Mouse (Mus musculus) intestine, embryonic 16.5 days (tissue): Measurements from ENCODE around the gene Gpr162. TPM values are rescaled to one million over a fixed set of nuclear protein-coding genes. Genes with fewer than 3 reads are reported as not detected.

Experiments
- ATAC-seq: fragments of 200-750 bp; cut with Nextera tagmentation; 2 replicates; pipeline ENCODE4 v1.8.0; 2017; ENCODE audit warnings: moderate TSS enrichment, moderate library complexity
- H3K27ac ChIP-seq: fragments of 300-500 bp; sonication (generic); 2 replicates; pipeline ENCODE4 v1.5.1; 2014; ENCODE audit warnings: mild to moderate bottlenecking, low read length
- H3K27me3 ChIP-seq: fragments of 300-500 bp; sonication (generic); replicated peaks from 2 replicates; pipeline ENCODE4 v1.6.1; 2014; ENCODE audit warnings: low read length, control low read depth, mixed read lengths; ENCODE audit not compliant: control insufficient read depth, insufficient read depth
- H3K36me3 ChIP-seq: fragments of 300-500 bp; sonication (generic); 2 replicates; pipeline ENCODE4 v1.6.1; 2014; ENCODE audit warnings: low read length, control low read depth; ENCODE audit not compliant: control insufficient read depth, insufficient read depth
- H3K4me1 ChIP-seq: fragments of 300-500 bp; sonication (generic); 2 replicates; pipeline ENCODE4 v1.6.1; 2014; ENCODE audit warnings: low read length, control low read depth, mixed read lengths; ENCODE audit not compliant: control insufficient read depth, insufficient read depth
- H3K4me2 ChIP-seq: fragments of 300-500 bp; sonication (generic); 2 replicates; pipeline ENCODE4 v1.6.1; 2014; ENCODE audit warnings: low read depth, low read length, control low read depth
- H3K4me3 ChIP-seq: fragments of 300-500 bp; sonication (generic); 2 replicates; pipeline ENCODE4 v1.5.1; 2014; ENCODE audit warnings: mild to moderate bottlenecking, low read length
- H3K9ac ChIP-seq: fragments of 300-500 bp; sonication (generic); 2 replicates; pipeline ENCODE4 v1.6.1; 2014; ENCODE audit warnings: low read depth, low read length
- H3K9me3 ChIP-seq: fragments of 300-500 bp; sonication (generic); 2 replicates; pipeline ENCODE4 v1.6.1; 2016; ENCODE audit warnings: low read length, control low read depth; ENCODE audit not compliant: control insufficient read depth
- WGBS: fragments of 180-500 bp; shearing (Covaris S2); extraction: QIAGEN DNeasy Blood & Tissue Kit; methylation state at CpG from one replicate; pipeline ENCODE4 v1.1.7; 2014; 5-methylcytosine and 5-hydroxymethylcytosine counted together
- polyA plus RNA-seq: library from polyadenylated mRNA; unstranded; fragments of >200 nt; fragmentation: Nextera tagmentation; extraction: Ambion mirVana; gene quantifications from 2 replicates; pipeline ENCODE4 v1.2.1, GENCODE M21; 2015

The Gpr162 gene
- polyA plus RNA-seq, 1 experiment from 2014 or later = 0.77 TPM

DNA sequence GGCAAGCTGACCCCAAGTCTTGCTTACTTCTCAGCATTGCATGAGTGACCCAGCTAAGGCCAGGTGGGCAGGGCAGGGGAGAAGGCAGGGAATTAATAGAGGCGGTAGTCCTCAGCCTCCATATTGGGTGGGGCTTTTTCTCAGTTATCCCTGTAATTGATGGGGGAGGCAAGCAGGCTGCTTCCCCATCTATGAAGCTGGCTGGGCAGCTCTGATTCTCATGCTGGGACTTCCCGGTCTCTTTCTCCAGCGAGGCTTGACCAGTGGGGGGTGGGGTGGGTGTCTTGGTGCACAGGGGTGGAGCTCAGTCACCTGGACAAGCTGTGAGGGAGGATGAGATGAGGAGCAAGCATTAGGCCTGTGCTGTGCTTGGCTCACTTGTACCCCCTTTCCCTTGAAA, 2.0 kb downstream of the Gpr162 start:
- no peaks in the 10 kb centered on the region for H3K36me3 ChIP-seq
- no peak overlapping the region for H3K4me2 ChIP-seq
- 42% methylated on average over 3 of the region's 3 CpGs for WGBS
- no peak overlapping the region for H3K4me3 ChIP-seq
- H3K9me3 ChIP-seq = no peaks in the 10 kb centered on the region
- no peak for ATAC-seq
- no peak overlapping the region for H3K27ac ChIP-seq
- peaks cover 17% of the 10 kb centered on the region for H3K4me1 ChIP-seq
- H3K9ac ChIP-seq = no peak overlapping the region
- peaks cover 20% of the 10 kb centered on the region; the same call in 1 of the 2 replicates for H3K27me3 ChIP-seq

DNA sequence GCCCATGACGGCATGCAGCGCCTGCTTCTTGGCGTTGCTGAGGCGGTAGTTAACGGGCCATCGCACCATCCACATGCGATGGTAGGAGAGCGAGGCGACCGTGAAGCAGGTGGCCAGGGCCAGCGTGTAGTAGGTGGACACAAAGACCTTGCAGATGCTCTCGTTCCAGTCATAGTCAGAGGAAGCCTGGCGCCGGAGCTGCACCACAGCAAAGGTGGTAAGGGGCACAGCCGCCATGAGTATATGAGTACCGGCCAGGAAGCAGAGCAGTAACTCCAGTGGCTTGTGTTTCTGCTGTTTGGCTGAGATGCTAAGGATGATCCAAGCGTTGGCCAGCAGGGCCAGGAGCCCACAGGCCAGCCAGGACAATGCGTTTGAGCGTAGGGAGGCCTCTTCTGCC, 2.5 kb downstream of the Gpr162 start:
- Histone ChIP-seq H3K9me3 (no peaks in the 10 kb centered on the region), H3K27ac (no peak overlapping the region), H3K27me3 (peaks cover 20% of the 10 kb centered on the region; the same call in 1 of the 2 replicates)

DNA sequence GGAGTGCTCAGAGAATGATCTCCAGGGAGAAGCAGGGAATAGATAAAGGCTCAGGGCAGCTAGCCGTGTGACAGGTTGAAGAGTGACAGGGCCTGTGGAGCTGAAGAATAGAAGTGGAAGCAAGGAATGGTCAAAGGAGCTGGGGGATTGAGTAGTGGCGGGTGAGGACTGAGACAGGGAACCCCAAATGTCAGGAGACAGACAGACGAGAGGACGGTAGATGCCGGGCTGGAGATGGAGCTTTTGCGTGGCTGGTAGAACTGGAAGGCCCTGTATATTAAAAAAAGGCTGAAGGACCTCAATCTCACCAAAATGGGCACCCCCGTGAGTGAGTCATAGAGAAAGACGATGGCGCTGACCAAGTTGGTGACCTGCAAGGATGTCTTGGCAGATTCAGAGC, 3.3 kb downstream of the Gpr162 start:
- Histone ChIP-seq H3K4me1 (peaks cover 23% of the 10 kb centered on the region), H3K27me3 (peaks cover 20% of the 10 kb centered on the region; the same call in 1 of the 2 replicates), H3K4me2 (no peak overlapping the region), H3K27ac (no peak overlapping the region), H3K9me3 (no peaks in the 10 kb centered on the region), H3K36me3 (no peaks in the 10 kb centered on the region), H3K4me3 (no peak overlapping the region), H3K9ac (no peak overlapping the region)
- 86% methylated on average over 9 of the region's 9 CpGs for WGBS
- ATAC-seq = no peak

More for the DNA sequence above, 2.5 kb downstream of the Gpr162 start:
- H3K4me1 ChIP-seq = peaks cover 17% of the 10 kb centered on the region
- no peak overlapping the region for H3K4me2 ChIP-seq
- no peak for ATAC-seq
- H3K4me3 ChIP-seq = no peak overlapping the region
- no peaks in the 10 kb centered on the region for H3K36me3 ChIP-seq
- no peak overlapping the region for H3K9ac ChIP-seq
- 74% methylated on average over 19 of the region's 19 CpGs for WGBS

DNA sequence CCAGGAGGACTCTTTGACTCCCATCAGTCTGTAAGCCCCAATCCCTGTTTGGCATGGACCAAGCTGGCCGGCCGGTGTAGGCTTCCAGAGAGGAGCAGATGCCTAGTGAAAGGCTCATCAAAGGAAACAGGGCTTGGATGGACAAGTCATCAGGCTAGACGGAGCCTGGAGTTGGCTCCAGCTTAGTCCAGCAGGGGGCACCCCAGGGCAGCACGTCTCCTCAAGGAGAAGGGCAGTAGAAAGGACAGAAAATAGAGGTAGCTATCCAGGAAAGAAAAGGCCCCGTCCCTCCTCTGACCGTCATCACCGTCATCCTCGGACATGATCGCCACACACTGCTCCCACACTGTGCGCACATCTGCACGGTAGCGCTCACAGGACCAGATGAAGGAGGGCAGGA, 4.1 kb downstream of the Gpr162 start:
- Histone ChIP-seq H3K9ac (peak overlapping the region; percentile 20; the same call in 1 of the 2 replicates), H3K27ac (no peak overlapping the region), H3K36me3 (no peaks in the 10 kb centered on the region), H3K27me3 (peaks cover 18% of the 10 kb centered on the region; the same call in 1 of the 2 replicates), H3K4me2 (no peak overlapping the region), H3K4me1 (peaks cover 23% of the 10 kb centered on the region), H3K4me3 (no peak overlapping the region), H3K9me3 (no peaks in the 10 kb centered on the region)
- ATAC-seq = peak; percentile 22; the same call in 1 of the 2 replicates
- 9% methylated on average over 12 of the region's 12 CpGs for WGBS

DNA sequence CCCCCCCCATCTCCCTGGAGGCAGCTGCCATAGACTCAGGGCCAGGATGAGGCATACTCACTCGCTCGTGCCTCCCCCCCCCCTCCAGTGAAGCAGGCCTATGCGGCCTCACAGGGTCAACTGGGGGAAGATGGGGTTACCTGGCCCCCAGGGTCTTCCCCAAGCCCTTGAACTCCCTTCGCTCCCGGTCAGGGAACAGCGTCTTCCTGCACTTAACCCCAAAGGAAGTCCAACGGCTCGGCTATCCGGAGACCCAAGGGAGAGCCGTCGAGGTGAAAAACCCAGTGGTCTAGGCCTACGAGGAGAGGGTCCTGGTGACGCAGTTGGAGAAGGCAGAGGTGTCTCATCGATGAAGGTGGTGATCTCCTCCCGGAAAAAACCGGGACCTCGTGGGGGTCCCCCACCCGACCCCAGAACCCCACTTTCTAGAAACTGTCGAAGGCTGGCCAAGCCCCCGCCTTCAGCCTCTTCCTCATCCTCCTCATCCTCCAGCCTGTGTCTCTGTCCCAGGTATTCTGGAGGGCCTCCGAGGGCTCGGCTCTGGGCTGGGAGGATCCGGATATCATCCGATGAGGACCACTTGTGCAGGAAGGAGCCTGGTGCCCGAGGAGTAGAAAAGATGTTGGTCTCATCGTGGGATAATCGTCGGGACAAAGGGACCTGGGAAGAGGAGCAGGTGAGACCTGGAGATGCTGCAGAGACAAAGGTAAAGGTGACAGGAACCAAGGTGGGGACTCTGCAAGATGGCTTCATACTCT, 5.0 kb downstream of the Gpr162 start:
- no peak overlapping the region for H3K4me3 ChIP-seq
- WGBS = 78% methylated on average over 27 of the region's 28 CpGs
- H3K27me3 ChIP-seq = peaks cover 18% of the 10 kb centered on the region; the same call in 1 of the 2 replicates
- H3K9me3 ChIP-seq = no peaks in the 10 kb centered on the region
- H3K4me1 ChIP-seq = peaks cover 22% of the 10 kb centered on the region
- no peak overlapping the region for H3K27ac ChIP-seq
- no peak overlapping the region for H3K4me2 ChIP-seq
- no peak for ATAC-seq
- 0 out of 2 replicates have a peak overlapping the region, but pooled peaks have one; percentile 88 for H3K9ac ChIP-seq
- H3K36me3 ChIP-seq = no peaks in the 10 kb centered on the region

DNA sequence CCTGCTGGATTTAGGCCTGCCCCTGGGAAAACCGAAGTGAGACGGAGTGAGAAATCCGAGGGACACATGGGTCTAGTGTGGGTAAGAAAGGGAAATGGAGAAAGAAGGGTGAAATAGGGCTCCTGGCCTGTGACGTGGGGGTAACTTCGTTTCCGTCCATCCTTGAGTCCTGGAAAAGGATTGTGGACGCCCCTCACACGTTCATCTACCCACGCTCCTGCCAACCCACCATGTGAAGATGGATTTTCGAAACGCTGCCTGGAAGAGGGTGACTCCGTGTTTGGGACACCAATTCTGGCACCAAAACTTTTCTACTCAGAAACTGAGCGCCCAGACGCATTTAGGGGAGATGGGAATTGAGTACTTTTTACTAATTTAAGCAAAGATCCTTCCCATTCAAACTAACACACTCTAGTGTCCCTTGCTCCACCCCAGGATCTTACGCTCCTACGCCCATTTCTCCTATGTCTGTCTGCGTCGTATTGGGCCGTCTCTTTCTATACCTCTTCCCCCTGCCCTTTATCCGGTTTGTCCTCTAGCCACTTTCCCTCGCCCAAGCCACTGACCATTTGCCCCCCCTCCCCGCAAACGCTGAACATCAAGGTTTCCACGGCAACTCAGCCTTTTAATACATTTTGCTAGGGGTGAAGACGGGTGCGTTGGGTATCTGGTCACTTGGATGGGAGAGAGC, 5.8 kb downstream of the Gpr162 start:
- Histone ChIP-seq H3K36me3 (no peaks in the 10 kb centered on the region), H3K27ac (peak overlapping the region; percentile 92; the same call in 1 of the 2 replicates), H3K4me3 (peak overlapping the region; percentile 70), H3K9ac (peak overlapping the region; percentile 88), H3K4me1 (peaks cover 16% of the 10 kb centered on the region), H3K9me3 (no peaks in the 10 kb centered on the region), H3K4me2 (peak overlapping the region; percentile 96), H3K27me3 (peaks cover 18% of the 10 kb centered on the region; the same call in 1 of the 2 replicates)
- WGBS = 26% methylated on average over 26 of the region's 26 CpGs
- no peak for ATAC-seq

DNA sequence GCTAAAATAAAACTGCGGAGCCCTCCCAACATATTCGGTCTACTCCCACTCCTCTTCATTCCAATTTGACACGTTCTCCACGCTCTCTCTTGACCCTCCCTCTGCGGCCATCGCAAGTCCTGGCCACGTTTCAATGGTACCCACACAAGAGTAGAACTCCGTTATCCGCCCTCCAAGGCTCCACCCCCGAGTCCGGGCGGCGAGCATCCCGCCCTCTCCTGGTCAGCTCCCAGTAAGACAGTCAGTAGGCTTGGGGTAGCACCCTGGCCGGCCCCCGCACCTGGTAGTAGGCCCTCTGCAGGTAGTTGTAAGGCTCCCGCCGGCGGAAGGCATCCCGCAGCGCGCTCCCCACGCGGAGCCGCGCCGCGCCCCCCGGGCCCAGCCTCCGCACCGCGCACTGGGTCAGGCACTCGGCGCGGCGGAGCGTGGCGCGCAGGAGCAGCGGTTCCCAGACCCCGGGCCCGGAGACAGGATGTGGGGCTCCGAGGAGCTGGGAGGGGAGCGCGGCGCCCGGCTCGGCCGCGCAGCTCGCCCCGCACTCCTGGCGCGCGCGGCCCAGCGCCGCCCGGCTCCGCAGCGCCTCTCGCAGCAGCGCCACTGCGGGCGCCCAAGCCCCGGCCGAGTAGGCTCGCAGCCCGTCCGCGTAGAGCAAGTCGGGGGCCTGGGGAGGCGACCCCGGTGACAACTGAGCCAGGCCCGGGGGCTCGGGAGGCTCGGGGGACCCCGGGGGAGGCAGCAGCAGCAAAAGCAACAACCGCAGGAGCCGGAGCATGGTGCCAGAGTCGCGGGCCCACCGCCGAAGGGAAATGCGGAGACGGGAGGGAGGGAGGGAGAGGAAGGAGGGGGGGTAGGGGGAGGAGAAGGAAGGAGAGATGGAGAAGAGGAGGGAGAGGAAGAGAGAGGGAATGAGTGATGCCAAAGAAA, 6.6 kb downstream of the Gpr162 start, which contains the start of gene P3h3:
Gene P3h3 (minus strand): TSS at position 837 of the 924 bp plus-strand sequence.
- Histone ChIP-seq H3K4me3 (peak within 1 kb of the TSS; percentile 70), H3K27ac (peak within 1 kb of the TSS; percentile 92), H3K36me3 (no peaks in the 10 kb centered on the region), H3K4me1 (0 out of 2 replicates have a peak, but pooled peaks cover 15% of the 10 kb centered on the region), H3K27me3 (peaks cover 11% of the 10 kb centered on the region; the same call in 1 of the 2 replicates), H3K9ac (peak within 1 kb of the TSS; percentile 88), H3K9me3 (no peaks in the 10 kb centered on the region), H3K4me2 (peak within 1 kb of the TSS; percentile 96)
- peak; percentile 87 for ATAC-seq
- under 1% methylated on average over 85 of the region's 86 CpGs for WGBS

DNA sequence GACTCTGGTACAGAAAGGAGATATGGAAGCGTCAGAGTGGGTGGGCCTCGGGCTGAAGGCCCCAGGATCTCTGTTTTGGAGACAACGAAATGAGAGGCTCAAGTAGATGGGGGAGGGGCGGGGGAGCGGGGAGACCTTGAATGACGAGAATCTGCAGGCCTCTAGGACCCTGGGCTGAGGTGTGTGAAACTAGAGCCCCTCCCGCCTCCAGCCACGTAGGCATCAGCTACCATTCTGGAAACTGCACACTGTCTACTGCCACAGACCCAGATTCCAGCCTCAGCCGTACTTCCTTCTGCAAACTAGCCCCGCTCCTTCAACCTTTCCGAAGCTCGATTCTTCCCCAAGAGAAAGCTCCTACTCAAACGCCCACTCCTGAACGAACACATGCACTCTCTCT, 7.5 kb downstream of the Gpr162 start:
- Histone ChIP-seq H3K4me3 (peak overlapping the region; percentile 70), H3K4me1 (0 out of 2 replicates have a peak, but pooled peaks cover 15% of the 10 kb centered on the region), H3K36me3 (no peaks in the 10 kb centered on the region), H3K9ac (peak overlapping the region; percentile 88), H3K4me2 (peak overlapping the region; percentile 96), H3K27ac (no peak overlapping the region), H3K9me3 (no peaks in the 10 kb centered on the region), H3K27me3 (peaks cover 11% of the 10 kb centered on the region; the same call in 1 of the 2 replicates)
- peak; percentile 38; the same call in 1 of the 2 replicates for ATAC-seq
- 13% methylated on average over 14 of the region's 14 CpGs for WGBS
